Mouse (Mus musculus): ENCODE measurements at regions not wholly inside any gene's neighbourhood (a gene's known extent, or its start where the extent isn't known, plus 50 kb on each side); places are given as distances from the start of the nearest gene placed in this dataset.

DNA sequence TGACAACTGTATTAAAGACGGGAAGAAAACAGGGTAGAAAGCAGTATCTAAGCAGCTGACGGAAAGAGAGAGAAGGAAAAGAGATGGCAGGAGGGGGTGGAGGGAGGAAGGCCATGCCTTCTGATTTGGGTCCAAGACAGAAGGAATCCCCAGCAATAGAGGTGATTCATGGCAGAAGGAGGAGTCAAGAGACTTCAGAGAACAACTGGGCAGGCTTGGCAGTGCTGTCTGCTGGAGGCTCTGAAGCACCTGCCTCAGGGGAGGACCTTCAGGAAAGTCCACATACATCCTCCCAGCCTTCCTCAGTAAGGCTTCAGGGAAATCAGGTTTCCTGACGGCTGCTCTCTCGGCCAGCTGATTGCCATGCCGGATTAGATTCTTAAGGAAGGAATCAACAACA lies 112.4 kb downstream of the Rchy1 start:
- Histone ChIP-seq H3K4me1 (ENCODE audit: control insufficient read depth in 1 of 2, insufficient read depth in 2 of 2) (peaks cover 0 to 8% of the 10 kb centered on the region in 2 experiments; a peak in 2 of 4 replicates), H3K79me2 (replicated peaks; ENCODE audit: control insufficient read depth, extremely low read depth, insufficient read depth, poor library complexity, severe bottlenecking) (no peaks in the 10 kb centered on the region), H3K27me3 (replicated peaks) (no peaks in the 10 kb centered on the region), H3K4me2 (ENCODE audit: insufficient read depth, low read depth, poor library complexity, severe bottlenecking) (no peak overlapping the region), H3K9ac (ENCODE audit: insufficient read depth, low read depth) (no peak overlapping the region), H3K27ac (ENCODE audit: insufficient read depth, low read depth) (no peak overlapping the region), H3K4me3 (replicated peaks in 1 of 3; ENCODE audit: low read depth in 2 of 3, low read length in 2 of 3, poor library complexity in 1 of 3) (no peak overlapping the region), H3K36me3 (replicated peaks in 1 of 2; ENCODE audit: control insufficient read depth in 1 of 2, insufficient read depth in 1 of 2, low read length in 1 of 2) (no peaks in the 10 kb centered on the region), H3K9me3 (replicated peaks; ENCODE audit: low read length) (no peaks in the 10 kb centered on the region)
- dilution Hi-C loops (cut with MboI; ENCODE audit: extremely low pct_ligation_motif_present, extremely low pct_unique_long_range_greater_than_20kb, low sequenced_read_pairs) (no loop called here), in situ Hi-C loops (cut with MboI; ENCODE audit: low pct_ligation_motif_present, low pct_unique_long_range_greater_than_20kb, low sequenced_read_pairs) (no loop called here)
- no peak for DNase-seq (ENCODE audit: extremely low read depth)
- TF ChIP-seq RAD21 (IDR thresholded peaks at IDR 0.05; ENCODE audit: low read depth, low read length) (no peak), HCFC1 (IDR thresholded peaks at IDR 0.05; ENCODE audit: low read depth, low read length) (no peak), ZC3H11A (IDR thresholded peaks at IDR 0.05; ENCODE audit: low read depth, low read length) (no peak), IRF4 (IDR thresholded peaks at IDR 0.05; ENCODE audit: low read depth, low read length) (no peak), PAX5 (IDR thresholded peaks at IDR 0.05; ENCODE audit: low read length) (no peak), POLR2A (IDR thresholded peaks at IDR 0.05; ENCODE audit: low read depth, low read length) (no peak), MAZ (IDR thresholded peaks at IDR 0.05; ENCODE audit: low read depth, low read length) (no peak), TBP (conservative IDR thresholded peaks at IDR 0.05; ENCODE audit: low read depth, low read length) (no peak), ZNF384 (IDR thresholded peaks at IDR 0.05; ENCODE audit: low read depth, low read length) (no peak), NRF1 (IDR thresholded peaks at IDR 0.05; ENCODE audit: low read depth, low read length) (no peak), UBTF (IDR thresholded peaks at IDR 0.05; ENCODE audit: low read depth, low read length) (no peak), ETS1 (conservative IDR thresholded peaks at IDR 0.05; ENCODE audit: low read depth, low read length) (no peak), EP300 (IDR thresholded peaks at IDR 0.05; ENCODE audit: low read length) (no peak), MAX (IDR thresholded peaks at IDR 0.05; ENCODE audit: low read length) (no peak)

DNA sequence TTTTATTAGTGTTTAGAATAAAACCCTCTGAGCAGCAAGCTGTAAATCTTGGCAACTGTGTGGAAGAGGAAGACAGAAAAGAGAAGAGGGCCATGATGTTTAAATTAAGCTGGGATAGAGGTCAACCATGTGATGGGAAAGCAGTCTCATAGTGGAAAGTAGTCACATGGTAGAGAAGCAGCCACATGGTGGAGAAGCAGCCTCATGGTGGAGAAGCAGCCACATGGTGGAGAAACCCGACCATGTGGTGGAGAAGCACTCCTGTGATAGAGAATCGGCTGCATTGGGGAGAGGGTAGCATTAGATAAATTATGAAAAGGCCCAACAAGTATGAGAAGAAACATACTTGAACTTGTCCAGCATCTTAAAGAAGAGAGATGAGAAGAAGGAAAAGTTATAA lies 113.3 kb downstream of the Rchy1 start:
- Histone ChIP-seq H3K4me1 (ENCODE audit: control insufficient read depth in 1 of 2, insufficient read depth in 2 of 2) (peaks cover 0 to 8% of the 10 kb centered on the region in 2 experiments; a peak in 2 of 4 replicates), H3K27me3 (replicated peaks) (no peaks in the 10 kb centered on the region), H3K9me3 (replicated peaks; ENCODE audit: low read length) (no peaks in the 10 kb centered on the region), H3K4me3 (replicated peaks in 1 of 3; ENCODE audit: low read depth in 2 of 3, low read length in 2 of 3, poor library complexity in 1 of 3) (no peak overlapping the region), H3K79me2 (replicated peaks; ENCODE audit: control insufficient read depth, extremely low read depth, insufficient read depth, poor library complexity, severe bottlenecking) (no peaks in the 10 kb centered on the region), H3K4me2 (ENCODE audit: insufficient read depth, low read depth, poor library complexity, severe bottlenecking) (no peak overlapping the region), H3K36me3 (replicated peaks in 1 of 2; ENCODE audit: control insufficient read depth in 1 of 2, insufficient read depth in 1 of 2, low read length in 1 of 2) (no peaks in the 10 kb centered on the region), H3K9ac (ENCODE audit: insufficient read depth, low read depth) (no peak overlapping the region), H3K27ac (ENCODE audit: insufficient read depth, low read depth) (no peak overlapping the region)
- in situ Hi-C loops (cut with MboI; ENCODE audit: low pct_ligation_motif_present, low pct_unique_long_range_greater_than_20kb, low sequenced_read_pairs) (no loop called here), dilution Hi-C loops (cut with MboI; ENCODE audit: extremely low pct_ligation_motif_present, extremely low pct_unique_long_range_greater_than_20kb, low sequenced_read_pairs) (no loop called here)
- DNase-seq (ENCODE audit: extremely low read depth) = no peak
- TF ChIP-seq NRF1 (IDR thresholded peaks at IDR 0.05; ENCODE audit: low read depth, low read length) = no peak
- no peak for TF ChIP-seq KAT2A (IDR thresholded peaks at IDR 0.05; ENCODE audit: insufficient replicate concordance, low read length)
- TF ChIP-seq BHLHE40 (IDR thresholded peaks at IDR 0.05; ENCODE audit: low read depth, low read length) = no peak
- no peak for TF ChIP-seq CHD1 (IDR thresholded peaks at IDR 0.05; ENCODE audit: low read depth, low read length)
- no peak for TF ChIP-seq E2F4 (IDR thresholded peaks at IDR 0.05; ENCODE audit: insufficient replicate concordance, low read depth, low read length)
- TF ChIP-seq MAFK (IDR thresholded peaks at IDR 0.05; ENCODE audit: insufficient replicate concordance, low read length) = no peak
- TF ChIP-seq SMC3 (IDR thresholded peaks at IDR 0.05; ENCODE audit: low read depth, low read length) = no peak
- TF ChIP-seq TCF12 (IDR thresholded peaks at IDR 0.05; ENCODE audit: low read depth, low read length) = no peak
- TF ChIP-seq UBTF (IDR thresholded peaks at IDR 0.05; ENCODE audit: low read depth, low read length) = no peak
- no peak for TF ChIP-seq PAX5 (IDR thresholded peaks at IDR 0.05; ENCODE audit: low read length)
- TF ChIP-seq ELF1 (IDR thresholded peaks at IDR 0.05; ENCODE audit: low read depth, low read length) = no peak
- TF ChIP-seq ZKSCAN1 (IDR thresholded peaks at IDR 0.05; ENCODE audit: borderline replicate concordance, low read depth, low read length) = no peak
- no peak for TF ChIP-seq ZMIZ1 (IDR thresholded peaks at IDR 0.05; ENCODE audit: low read depth, low read length)
- no peak for TF ChIP-seq USF1 (IDR thresholded peaks at IDR 0.05; ENCODE audit: low read depth, low read length)
- no peak for TF ChIP-seq MAZ (IDR thresholded peaks at IDR 0.05; ENCODE audit: low read depth, low read length)
- TF ChIP-seq TBP (conservative IDR thresholded peaks at IDR 0.05; ENCODE audit: low read depth, low read length) = no peak
- TF ChIP-seq GABPA (IDR thresholded peaks at IDR 0.05; ENCODE audit: insufficient replicate concordance, low read depth, low read length) = no peak
- no peak for TF ChIP-seq EP300 (IDR thresholded peaks at IDR 0.05; ENCODE audit: low read length)
- TF ChIP-seq RCOR1 (conservative IDR thresholded peaks at IDR 0.05; ENCODE audit: low read depth, low read length) = no peak
